Mouse (Mus musculus): ENCODE measurements around the gene Josd2. TPM values are rescaled to one million over a fixed set of nuclear protein-coding genes. Genes with fewer than 3 reads are reported as not detected.

Josd2 gene
- polyA plus RNA-seq, 1 experiment from 2014 or later, result 33.7 TPM

- no peaks in the 10 kb centered on the region for H3K9me3 ChIP-seq (ENCODE audit: control insufficient read depth, low read length)
- 55% methylated on average over 3 of the region's 3 CpGs for WGBS
- H3K27ac ChIP-seq (replicated peaks), result no peak overlapping the region
These were observed 53.2 kb downstream of the Josd2 start for GRCm38 (mm10) chr7:44520990-44521389.

More at GRCm38 (mm10) chr7:44520990-44521389, 53.2 kb downstream of the Josd2 start:
- Histone ChIP-seq H3K27me3 (ENCODE audit: control insufficient read depth, insufficient read depth, low read length) (no peaks in the 10 kb centered on the region), H3K36me3 (ENCODE audit: control insufficient read depth, insufficient read depth, low read length) (no peaks in the 10 kb centered on the region), H3K4me2 (replicated peaks; ENCODE audit: low read depth) (no peak overlapping the region), H3K9ac (ENCODE audit: low read length) (no peak overlapping the region), H3K4me3 (ENCODE audit: low read depth, low read length) (no peak overlapping the region), H3K4me1 (replicated peaks; ENCODE audit: control insufficient read depth, insufficient read depth) (peaks cover 3% of the 10 kb centered on the region; the same call in 1 of the 2 replicates)
- DNase-seq (ENCODE audit: low spot score) (no peak), ATAC-seq (ENCODE audit: low FRiP score, low TSS enrichment) (no peak)
- TF ChIP-seq CTCF (IDR thresholded peaks at IDR 0.05; ENCODE audit: low read depth) (no peak), EP300 (optimal IDR thresholded peaks at IDR 0.05) (no peak)

Small RNAs within 50 kb of the gene (microRNA-seq; reads per million reads assigned to microRNA genes)
- not detected for gene Mir7052

Other genes with a start within 250 kb of the Josd2 start
- 9.7 and 10.7 TPM in 2 replicates for gene Klk1, start 242.6 kb upstream of the Josd2 start, polyA plus RNA-seq (2015; fragmentation: Nextera tagmentation; extraction: Ambion mirVana)
- 0.13 TPM in 1 of 2 replicates, not detected in the other for gene Gm36864, start 231.8 kb upstream of the Josd2 start, polyA plus RNA-seq (2015; fragmentation: Nextera tagmentation; extraction: Ambion mirVana)
- 0.57 and 0.65 TPM in 2 replicates for gene 1700028J19Rik, start 221.3 kb upstream of the Josd2 start, polyA plus RNA-seq (2015; fragmentation: Nextera tagmentation; extraction: Ambion mirVana)
- 52.9 and 60.0 TPM in 2 replicates for gene 2410002F23Rik, start 221.3 kb upstream of the Josd2 start, polyA plus RNA-seq (2015; fragmentation: Nextera tagmentation; extraction: Ambion mirVana)
- gene Acp4, start 210.6 kb upstream of the Josd2 start, polyA plus RNA-seq (2015; fragmentation: Nextera tagmentation; extraction: Ambion mirVana), result not detected in 2 replicates
- gene Gm15517, start 206.5 kb upstream of the Josd2 start, polyA plus RNA-seq (2015; fragmentation: Nextera tagmentation; extraction: Ambion mirVana), result not detected in 2 replicates
- gene Clec11a, start 161.1 kb upstream of the Josd2 start, polyA plus RNA-seq (2015; fragmentation: Nextera tagmentation; extraction: Ambion mirVana), result 11.1 and 11.4 TPM in 2 replicates
- gene Shank1, start 157.7 kb upstream of the Josd2 start, polyA plus RNA-seq (2015; fragmentation: Nextera tagmentation; extraction: Ambion mirVana), result 0.53 and 0.61 TPM in 2 replicates
- gene Syt3, start 83.9 kb upstream of the Josd2 start, polyA plus RNA-seq (2015; fragmentation: Nextera tagmentation; extraction: Ambion mirVana), result 1.2 and 1.4 TPM in 2 replicates
- 0.68 and 0.75 TPM in 2 replicates for gene 1700008O03Rik, start 82.2 kb upstream of the Josd2 start, polyA plus RNA-seq (2015; fragmentation: Nextera tagmentation; extraction: Ambion mirVana)
- gene Lrrc4b, start 39.0 kb upstream of the Josd2 start, polyA plus RNA-seq (2015; fragmentation: Nextera tagmentation; extraction: Ambion mirVana), result 0.36 and 0.52 TPM in 2 replicates
- gene Aspdh, start 2.6 kb upstream of the Josd2 start, polyA plus RNA-seq (2015; fragmentation: Nextera tagmentation; extraction: Ambion mirVana), result 0.12 and 0.21 TPM in 2 replicates
- 60.7 and 65.5 TPM in 2 replicates for gene Emc10, start 28.5 kb downstream of the Josd2 start, polyA plus RNA-seq (2015; fragmentation: Nextera tagmentation; extraction: Ambion mirVana)
- 5.9 and 8.3 TPM in 2 replicates for gene Fam71e1, start 28.6 kb downstream of the Josd2 start, polyA plus RNA-seq (2015; fragmentation: Nextera tagmentation; extraction: Ambion mirVana)
- gene Mybpc2, start 56.7 kb downstream of the Josd2 start, polyA plus RNA-seq (2015; fragmentation: Nextera tagmentation; extraction: Ambion mirVana), result 0.21 and 0.32 TPM in 2 replicates
- gene Spib, start 64.1 kb downstream of the Josd2 start, polyA plus RNA-seq (2015; fragmentation: Nextera tagmentation; extraction: Ambion mirVana), result 0.13 and 0.22 TPM in 2 replicates
- 18.7 and 18.9 TPM in 2 replicates for gene Pold1, start 80.9 kb downstream of the Josd2 start, polyA plus RNA-seq (2015; fragmentation: Nextera tagmentation; extraction: Ambion mirVana)
- 56.5 and 59.7 TPM in 2 replicates for gene Nr1h2, start 86.0 kb downstream of the Josd2 start, polyA plus RNA-seq (2015; fragmentation: Nextera tagmentation; extraction: Ambion mirVana)
- gene Napsa, start 104.4 kb downstream of the Josd2 start, polyA plus RNA-seq (2015; fragmentation: Nextera tagmentation; extraction: Ambion mirVana), result 0.50 and 0.55 TPM in 2 replicates
- 0.06 and 0.10 TPM in 2 replicates for gene Kcnc3, start 122.7 kb downstream of the Josd2 start, polyA plus RNA-seq (2015; fragmentation: Nextera tagmentation; extraction: Ambion mirVana)
- gene Myh14, start 202.9 kb downstream of the Josd2 start, polyA plus RNA-seq (2015; fragmentation: Nextera tagmentation; extraction: Ambion mirVana), result 28.1 and 28.4 TPM in 2 replicates
- not detected in 2 replicates for gene Izumo2, start 240.8 kb downstream of the Josd2 start, polyA plus RNA-seq (2015; fragmentation: Nextera tagmentation; extraction: Ambion mirVana)